Mouse (Mus musculus): ENCODE results near the gene Hpdl.
A peak's percentile ranks its signal among the peaks of the same experiment; 100 is the strongest.

Gene Hpdl

GRCm38 (mm10) chr4:116796442-116797110 lies 24.9 kb downstream of the Hpdl start:
- DNase-seq: no peak

DNA sequence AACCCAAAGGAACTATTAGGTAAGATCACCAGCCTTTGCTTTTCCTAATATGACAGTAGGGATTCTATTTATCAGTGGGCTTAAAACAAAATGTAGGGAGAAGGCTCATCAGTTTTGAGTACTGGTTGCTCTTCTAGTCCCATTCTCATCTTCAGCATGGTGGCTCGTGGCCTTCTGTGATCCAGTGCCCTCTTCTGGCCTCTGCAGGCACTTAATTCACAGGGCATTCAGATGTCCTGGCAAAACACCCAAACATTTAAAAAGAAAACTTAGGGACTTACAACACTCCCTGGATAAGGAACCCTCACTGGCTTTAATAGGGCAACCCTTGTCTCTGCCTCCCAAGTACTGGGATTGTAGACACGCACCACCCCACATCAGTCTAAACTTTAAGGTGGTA lies 27.2 kb downstream of the Hpdl start:
- no peak for DNase-seq

DNA sequence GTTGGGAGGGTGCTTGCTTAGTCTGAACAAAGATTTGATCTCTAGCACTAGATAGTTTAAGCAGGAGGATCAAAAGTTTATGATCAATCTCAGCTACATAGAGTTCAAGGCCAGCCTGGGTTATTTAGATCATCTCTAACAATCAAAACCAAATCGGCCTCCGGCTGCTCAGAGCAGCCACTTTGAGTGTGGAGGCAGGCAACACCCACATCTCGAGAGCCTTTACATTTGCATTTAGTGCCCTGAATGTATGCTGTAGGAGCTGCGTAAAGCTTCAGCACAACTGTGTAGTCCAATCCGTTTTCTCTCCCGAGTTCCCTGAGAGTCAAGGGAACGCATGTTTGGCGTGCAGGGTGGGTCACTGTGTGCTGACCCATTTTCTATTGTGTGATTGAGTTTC lies 29.1 kb downstream of the Hpdl start:
- no peak for DNase-seq

- peak; percentile 90 for DNase-seq
Observed at GRCm38 (mm10) chr4:116788956-116789355, 32.6 kb downstream of the Hpdl start.

DNA sequence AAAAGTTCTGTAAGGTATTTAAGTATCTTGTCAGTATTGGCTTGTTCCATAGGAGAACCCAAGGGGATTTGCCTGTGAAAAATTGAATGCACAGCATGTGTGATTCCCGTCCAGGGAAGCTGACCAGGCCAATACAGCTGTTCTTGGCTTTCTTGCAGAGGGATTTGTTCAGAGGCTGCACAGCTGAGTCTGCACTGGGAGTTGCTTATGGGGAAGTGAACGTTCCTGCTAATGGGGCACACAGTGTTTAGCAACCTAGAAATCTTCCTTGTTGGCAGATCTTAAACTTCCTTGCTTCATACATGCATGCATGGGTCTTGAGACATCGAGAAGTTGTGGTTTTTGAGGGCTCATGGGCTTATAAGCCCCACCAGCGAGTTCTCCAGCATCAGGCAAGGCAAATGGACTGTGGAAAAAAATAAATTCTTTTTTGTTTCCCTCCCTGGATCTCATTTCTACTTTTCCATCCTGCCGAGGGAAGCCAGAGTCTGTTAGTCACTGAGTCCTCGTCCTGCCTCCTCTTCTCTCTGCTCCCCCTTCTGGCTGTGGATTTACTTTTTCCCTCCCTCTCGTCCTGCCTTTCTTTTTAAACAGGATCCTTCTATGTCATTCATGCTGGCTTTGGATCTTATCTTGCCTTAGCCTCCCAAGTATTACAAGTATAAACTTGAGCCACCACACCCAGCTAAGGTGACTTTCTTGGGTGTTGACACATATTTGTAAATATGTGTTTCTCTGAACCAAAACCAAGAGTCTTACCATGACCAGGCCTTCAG lies 33.3 kb downstream of the Hpdl start:
- peak; percentile 37 for DNase-seq

GRCm38 (mm10) chr4:116786587-116786986 lies 34.9 kb downstream of the Hpdl start:
- DNase-seq: no peak

- no peak for DNase-seq
Observed at GRCm38 (mm10) chr4:116782171-116782570, 39.3 kb downstream of the Hpdl start.

GRCm38 (mm10) chr4:116781366-116781765 lies 40.1 kb downstream of the Hpdl start:
- no peak for DNase-seq

DNA sequence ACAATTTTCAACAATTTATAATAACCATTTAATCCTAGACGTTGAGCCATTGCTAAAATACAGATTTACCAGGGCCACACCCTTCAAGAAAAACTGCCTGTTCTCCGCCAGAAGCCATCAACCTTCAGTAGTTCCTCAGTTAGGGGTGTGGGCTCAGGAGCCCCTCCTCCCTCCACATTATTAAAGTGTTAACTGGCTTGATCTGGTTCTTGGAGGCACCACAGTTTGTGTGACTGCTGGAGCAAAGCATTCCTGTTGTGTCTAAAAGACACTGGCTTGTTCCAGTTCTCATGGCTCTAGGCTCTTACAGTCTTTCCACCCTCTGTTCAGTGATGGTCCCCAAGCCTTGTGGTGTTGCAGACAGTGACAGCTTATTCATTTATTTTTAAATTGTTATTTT lies 41.0 kb downstream of the Hpdl start:
- no peak for DNase-seq

GRCm38 (mm10) chr4:116777079-116777478 lies 44.4 kb downstream of the Hpdl start:
- no peak for DNase-seq

DNA sequence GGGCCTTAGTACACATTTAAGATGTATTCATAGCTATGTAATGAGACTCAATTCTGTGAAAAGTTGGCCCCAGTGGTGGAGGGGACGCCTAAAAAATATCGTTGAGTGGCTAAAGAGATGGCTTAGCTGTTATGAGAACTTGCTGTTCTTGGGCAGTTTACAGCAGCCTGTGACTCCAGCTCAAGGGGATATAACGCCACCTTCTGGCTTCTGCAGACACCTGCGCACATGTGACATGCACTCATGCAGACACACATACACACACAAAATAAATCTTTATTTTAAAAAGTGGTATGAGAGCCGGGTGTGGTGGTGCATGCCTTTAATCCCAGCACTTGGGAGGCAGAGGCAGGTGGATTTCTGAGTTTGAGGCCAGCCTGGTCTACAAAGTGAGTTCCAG lies 45.1 kb downstream of the Hpdl start:
- DNase-seq: no peak

Data from lung, postnatal 10 days (tissue).